Mouse (Mus musculus) brain, embryonic 14.5 days (tissue): ENCODE results near the gene Adam22.

Source experiments
- CTCF ChIP-seq: fragments of 200-500 bp; IDR thresholded peaks from 2 replicates; pipeline ENCODE4 v1.5.1; 2012; ENCODE audit warnings: inconsistent platforms, mild to moderate bottlenecking, moderate library complexity, borderline replicate concordance; ENCODE audit not compliant: insufficient read depth, insufficient read length; ENCODE audit errors: extremely low read depth
- POLR2A ChIP-seq: fragments of 200-500 bp; IDR thresholded peaks from 2 replicates; pipeline ENCODE4 v1.6.1; 2012; ENCODE audit warnings: mild to moderate bottlenecking, inconsistent platforms, borderline replicate concordance; ENCODE audit not compliant: poor library complexity, insufficient read depth, insufficient read length, severe bottlenecking; ENCODE audit errors: extremely low read depth

DNA sequence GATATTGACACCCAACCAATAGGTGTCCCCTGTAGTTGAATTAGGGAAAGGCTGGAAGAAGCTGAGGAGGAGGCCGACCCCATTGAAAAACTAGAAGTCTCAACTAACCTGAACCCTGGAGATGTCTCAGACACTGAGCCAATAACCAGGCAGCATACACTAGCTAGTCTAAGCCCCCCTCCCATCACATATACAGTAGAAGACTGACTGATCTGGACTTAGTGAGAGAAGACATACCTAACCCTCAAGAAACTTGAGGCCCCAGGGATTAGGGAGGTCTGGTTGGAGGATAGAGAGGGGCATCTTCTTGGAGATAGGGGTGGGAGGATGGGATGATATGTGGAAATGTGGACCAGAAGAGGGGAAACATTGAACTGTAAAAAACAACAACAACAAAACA is 110.6 kb downstream of the Adam22 start:
- no peak for TF ChIP-seq CTCF
- no peak for TF ChIP-seq POLR2A
